Mouse (Mus musculus) limb, embryonic 11.5 days (tissue): ENCODE measurements around the gene Zmiz1. TPM values are rescaled to one million over a fixed set of nuclear protein-coding genes. Genes with fewer than 3 reads are reported as not detected.
A peak's percentile ranks its signal among the peaks of the same experiment; 100 is the strongest.

Experiments
- ATAC-seq: fragments of 200-750 bp; cut with Nextera tagmentation; 2 replicates; pipeline ENCODE4 v1.8.0; 2017; ENCODE audit warnings: low read depth; ENCODE audit not compliant: insufficient number of reproducible peaks, low FRiP score, low TSS enrichment
- DNase-seq: peaks from one replicate; pipeline ENCODE4 v3.0.0-alpha.2; 2015; ENCODE audit warnings: low spot score
- H3K27ac ChIP-seq: fragments of 300-500 bp; sonication (generic); replicated peaks from 2 replicates; pipeline ENCODE4 v1.5.1; 2014; ENCODE audit warnings: low read depth, mild to moderate bottlenecking, low read length
- H3K27me3 ChIP-seq: fragments of 300-500 bp; sonication (generic); 2 replicates; pipeline ENCODE4 v1.6.1; 2014; ENCODE audit warnings: mild to moderate bottlenecking, low read length, mixed read lengths; ENCODE audit not compliant: control insufficient read depth, insufficient read depth
- H3K36me3 ChIP-seq: fragments of 300-500 bp; sonication (generic); 2 replicates; pipeline ENCODE4 v1.6.1; 2014; ENCODE audit warnings: mild to moderate bottlenecking, low read length, moderate library complexity, mixed read lengths; ENCODE audit not compliant: control insufficient read depth, insufficient read depth
- H3K4me1 ChIP-seq: fragments of 300-500 bp; sonication (generic); 2 replicates; pipeline ENCODE4 v1.6.1; 2014; ENCODE audit warnings: low read length, mixed read lengths; ENCODE audit not compliant: control insufficient read depth, insufficient read depth
- H3K4me2 ChIP-seq: fragments of 300-500 bp; sonication (generic); 2 replicates; pipeline ENCODE4 v1.6.1; 2014; ENCODE audit warnings: low read depth, mild to moderate bottlenecking, moderate library complexity; ENCODE audit not compliant: severe bottlenecking
- H3K4me3 ChIP-seq: fragments of 300-500 bp; sonication (generic); 2 replicates; pipeline ENCODE4 v1.5.1; 2014; ENCODE audit warnings: low read depth, low read length
- H3K9ac ChIP-seq: fragments of 300-500 bp; sonication (generic); 2 replicates; pipeline ENCODE4 v1.6.1; 2014; ENCODE audit warnings: mild to moderate bottlenecking, low read length
- H3K9me3 ChIP-seq: fragments of 300-500 bp; sonication (generic); 2 replicates; pipeline ENCODE4 v1.6.1; 2016; ENCODE audit warnings: low read length; ENCODE audit not compliant: control insufficient read depth
- WGBS: fragments of 180-500 bp; shearing (Covaris S2); extraction: QIAGEN DNeasy Blood & Tissue Kit; methylation state at CpG from one replicate; pipeline ENCODE4 v1.1.7; 2014; 5-methylcytosine and 5-hydroxymethylcytosine counted together
- polyA plus RNA-seq: library from polyadenylated mRNA; unstranded; fragments of >200 nt; fragmentation: Nextera tagmentation; extraction: Ambion mirVana; gene quantifications from 2 replicates; pipeline ENCODE4 v1.2.1, GENCODE M21; 2014

Zmiz1 gene
- polyA plus RNA-seq, 1 experiment from 2014 or later, result 59.0 TPM

- no peak overlapping the region for H3K4me2 ChIP-seq
- H3K9ac ChIP-seq, result no peak overlapping the region
- no peak overlapping the region for H3K4me3 ChIP-seq
- H3K27ac ChIP-seq, result peak overlapping the region; percentile 38
- peaks cover 2% of the 10 kb centered on the region; the same call in 1 of the 2 replicates for H3K36me3 ChIP-seq
- H3K4me1 ChIP-seq, result peaks cover 55% of the 10 kb centered on the region
- no peaks in the 10 kb centered on the region for H3K27me3 ChIP-seq
- 60% methylated on average over 9 of the region's 9 CpGs for WGBS
- DNase-seq (no peak), ATAC-seq (no peak)
- no peaks in the 10 kb centered on the region for H3K9me3 ChIP-seq
These were observed 88.9 kb downstream of the Zmiz1 start for GRCm38 (mm10) chr14:25547882-25548281.

GRCm38 (mm10) chr14:25548650-25549049, 89.7 kb downstream of the Zmiz1 start:
- Histone ChIP-seq H3K4me1 (peaks cover 55% of the 10 kb centered on the region), H3K9ac (0 out of 2 replicates have a peak overlapping the region, but pooled peaks have one; percentile 32), H3K4me2 (no peak overlapping the region), H3K27ac (0 out of 2 replicates have a peak overlapping the region, but pooled peaks have one; percentile 0), H3K9me3 (no peaks in the 10 kb centered on the region), H3K4me3 (no peak overlapping the region), H3K36me3 (peaks cover 2% of the 10 kb centered on the region; the same call in 1 of the 2 replicates), H3K27me3 (no peaks in the 10 kb centered on the region)
- 26% methylated on average over 6 of the region's 6 CpGs for WGBS
- no peak for ATAC-seq
- DNase-seq, result no peak

GRCm38 (mm10) chr14:25549125-25549524, 90.1 kb downstream of the Zmiz1 start:
- Histone ChIP-seq H3K36me3 (peaks cover 2% of the 10 kb centered on the region; the same call in 1 of the 2 replicates), H3K4me2 (no peak overlapping the region)
- 80% methylated on average over 7 of the region's 7 CpGs for WGBS

GRCm38 (mm10) chr14:25549871-25550840, 91.2 kb downstream of the Zmiz1 start:
- DNase-seq, result peak; percentile 71
- 34% methylated on average over 10 of the region's 10 CpGs for WGBS
- peak overlapping the region; percentile 5; the same call in 1 of the 2 replicates for H3K27ac ChIP-seq
- no peak overlapping the region for H3K9ac ChIP-seq
- no peaks in the 10 kb centered on the region for H3K27me3 ChIP-seq
- no peak for ATAC-seq
- no peaks in the 10 kb centered on the region for H3K9me3 ChIP-seq
- H3K36me3 ChIP-seq, result peaks cover 2% of the 10 kb centered on the region; the same call in 1 of the 2 replicates
- H3K4me3 ChIP-seq, result no peak overlapping the region
- no peak overlapping the region for H3K4me2 ChIP-seq
- peaks cover 64% of the 10 kb centered on the region for H3K4me1 ChIP-seq

More at GRCm38 (mm10) chr14:25549125-25549524, 90.1 kb downstream of the Zmiz1 start:
- DNase-seq (no peak), ATAC-seq (no peak)
- Histone ChIP-seq H3K27ac (no peak overlapping the region), H3K27me3 (no peaks in the 10 kb centered on the region), H3K4me1 (peaks cover 55% of the 10 kb centered on the region), H3K4me3 (no peak overlapping the region), H3K9me3 (no peaks in the 10 kb centered on the region), H3K9ac (no peak overlapping the region)

- Histone ChIP-seq H3K4me2 (no peak overlapping the region), H3K27ac (no peak overlapping the region), H3K9me3 (no peaks in the 10 kb centered on the region), H3K9ac (no peak overlapping the region), H3K4me1 (peaks cover 71% of the 10 kb centered on the region), H3K4me3 (no peak overlapping the region), H3K36me3 (no peaks in the 10 kb centered on the region), H3K27me3 (no peaks in the 10 kb centered on the region)
- ATAC-seq (no peak), DNase-seq (no peak)
- 25% methylated on average over 2 of the region's 2 CpGs for WGBS
These were observed 92.7 kb downstream of the Zmiz1 start for GRCm38 (mm10) chr14:25551731-25552130.

- H3K27ac ChIP-seq, result no peak overlapping the region
- 64% methylated on average over 2 of the region's 2 CpGs for WGBS
These were observed 94.4 kb downstream of the Zmiz1 start for GRCm38 (mm10) chr14:25553382-25553781.

GRCm38 (mm10) chr14:25554781-25555180, 95.8 kb downstream of the Zmiz1 start:
- H3K27ac ChIP-seq, result peak overlapping the region; percentile 77; the same call in 1 of the 2 replicates
- no peak overlapping the region for H3K4me3 ChIP-seq
- peaks cover 53% of the 10 kb centered on the region for H3K4me1 ChIP-seq
- DNase-seq (no peak), ATAC-seq (peak; percentile 27; the same call in 1 of the 2 replicates)
- H3K9ac ChIP-seq, result 0 out of 2 replicates have a peak overlapping the region, but pooled peaks have one; percentile 7
- H3K36me3 ChIP-seq, result peaks cover 2% of the 10 kb centered on the region; the same call in 1 of the 2 replicates
- no peaks in the 10 kb centered on the region for H3K9me3 ChIP-seq
- no peaks in the 10 kb centered on the region for H3K27me3 ChIP-seq
- 12% methylated on average over 8 of the region's 8 CpGs for WGBS
- peak overlapping the region; percentile 32; the same call in 1 of the 2 replicates for H3K4me2 ChIP-seq

More at GRCm38 (mm10) chr14:25553382-25553781, 94.4 kb downstream of the Zmiz1 start:
- H3K9me3 ChIP-seq, result no peaks in the 10 kb centered on the region
- no peaks in the 10 kb centered on the region for H3K36me3 ChIP-seq
- no peaks in the 10 kb centered on the region for H3K27me3 ChIP-seq
- ATAC-seq, result no peak
- no peak overlapping the region for H3K9ac ChIP-seq
- no peak overlapping the region for H3K4me2 ChIP-seq
- DNase-seq, result no peak
- no peak overlapping the region for H3K4me3 ChIP-seq
- H3K4me1 ChIP-seq, result peaks cover 61% of the 10 kb centered on the region

- no peak overlapping the region for H3K9ac ChIP-seq
- H3K27me3 ChIP-seq, result no peaks in the 10 kb centered on the region
- ATAC-seq, result 0 out of 2 replicates have a peak, but pooled peaks have one; percentile 33
- WGBS, result 11% methylated on average over 10 of the region's 10 CpGs
- H3K9me3 ChIP-seq, result no peaks in the 10 kb centered on the region
- no peak overlapping the region for H3K4me3 ChIP-seq
- peaks cover 48% of the 10 kb centered on the region for H3K4me1 ChIP-seq
- peak overlapping the region; percentile 32 for H3K4me2 ChIP-seq
- peak overlapping the region; percentile 77 for H3K27ac ChIP-seq
- H3K36me3 ChIP-seq, result peaks cover 2% of the 10 kb centered on the region; the same call in 1 of the 2 replicates
- peak; percentile 51 for DNase-seq
These were observed 96.4 kb downstream of the Zmiz1 start for GRCm38 (mm10) chr14:25555291-25555781.
